Mouse (Mus musculus) stomach, embryonic 15.5 days (tissue): Measurements from ENCODE around the gene Spata5. TPM values are rescaled to one million over a fixed set of nuclear protein-coding genes. Genes with fewer than 3 reads are reported as not detected.

Experiments used
- ATAC-seq: fragments of 200-750 bp; cut with Nextera tagmentation; 2 replicates; pipeline ENCODE4 v1.8.0; 2017; ENCODE audit warnings: low read depth, moderate number of reproducible peaks, moderate TSS enrichment; ENCODE audit not compliant: insufficient read depth, low FRiP score
- H3K27ac ChIP-seq: fragments of 300-500 bp; sonication (generic); 2 replicates; pipeline ENCODE4 v1.5.1; 2015; ENCODE audit warnings: mild to moderate bottlenecking, inconsistent platforms
- H3K27me3 ChIP-seq: fragments of 300-500 bp; sonication (generic); replicated peaks from 2 replicates; pipeline ENCODE4 v1.6.1; 2015; ENCODE audit warnings: inconsistent platforms
- H3K36me3 ChIP-seq: fragments of 300-500 bp; sonication (generic); 2 replicates; pipeline ENCODE4 v1.6.1; 2015; ENCODE audit warnings: inconsistent platforms
- H3K4me1 ChIP-seq: fragments of 300-500 bp; sonication (generic); 2 replicates; pipeline ENCODE4 v1.6.1; 2015; ENCODE audit warnings: inconsistent platforms
- H3K4me2 ChIP-seq: fragments of 300-500 bp; sonication (generic); 2 replicates; pipeline ENCODE4 v1.6.1; 2015; ENCODE audit warnings: mild to moderate bottlenecking, inconsistent platforms
- H3K4me3 ChIP-seq: fragments of 300-500 bp; sonication (generic); replicated peaks from 2 replicates; pipeline ENCODE4 v1.5.1; 2015; ENCODE audit warnings: inconsistent platforms
- H3K9ac ChIP-seq: fragments of 300-500 bp; sonication (generic); 2 replicates; pipeline ENCODE4 v1.6.1; 2015; ENCODE audit warnings: inconsistent platforms
- H3K9me3 ChIP-seq: fragments of 300-500 bp; sonication (generic); 2 replicates; pipeline ENCODE4 v1.6.1; 2016; ENCODE audit warnings: inconsistent platforms
- WGBS: fragments of 180-500 bp; shearing (Covaris S2); methylation state at CpG from one replicate; pipeline ENCODE4 v1.1.7; 2015; 5-methylcytosine and 5-hydroxymethylcytosine counted together
- polyA plus RNA-seq: library from polyadenylated mRNA; unstranded; fragments of >200 nt; fragmentation: Nextera tagmentation; extraction: Ambion mirVana; gene quantifications from 2 replicates; pipeline ENCODE4 v1.2.1, GENCODE M21; 2015

Gene Spata5
- polyA plus RNA-seq, 1 experiment from 2014 or later = 28.7 TPM

GRCm38 (mm10) chr3:37613722-37614121 is 194.0 kb downstream of the Spata5 start:
- 55% methylated on average over 10 of the region's 10 CpGs for WGBS
- Histone ChIP-seq H3K9ac (no peak overlapping the region), H3K4me1 (no peaks in the 10 kb centered on the region), H3K27ac (no peak overlapping the region), H3K4me3 (no peak overlapping the region), H3K9me3 (no peaks in the 10 kb centered on the region), H3K36me3 (no peaks in the 10 kb centered on the region), H3K4me2 (no peak overlapping the region), H3K27me3 (no peaks in the 10 kb centered on the region)
- no peak for ATAC-seq

GRCm38 (mm10) chr3:37614878-37615650 is 195.4 kb downstream of the Spata5 start:
- H3K4me1 ChIP-seq = no peaks in the 10 kb centered on the region
- no peak overlapping the region for H3K4me2 ChIP-seq
- no peak overlapping the region for H3K9ac ChIP-seq
- no peaks in the 10 kb centered on the region for H3K36me3 ChIP-seq
- H3K9me3 ChIP-seq = no peaks in the 10 kb centered on the region
- 81% methylated on average over 10 of the region's 10 CpGs for WGBS
- no peak overlapping the region for H3K27ac ChIP-seq
- H3K4me3 ChIP-seq = no peak overlapping the region
- no peaks in the 10 kb centered on the region for H3K27me3 ChIP-seq
- ATAC-seq = no peak

DNA sequence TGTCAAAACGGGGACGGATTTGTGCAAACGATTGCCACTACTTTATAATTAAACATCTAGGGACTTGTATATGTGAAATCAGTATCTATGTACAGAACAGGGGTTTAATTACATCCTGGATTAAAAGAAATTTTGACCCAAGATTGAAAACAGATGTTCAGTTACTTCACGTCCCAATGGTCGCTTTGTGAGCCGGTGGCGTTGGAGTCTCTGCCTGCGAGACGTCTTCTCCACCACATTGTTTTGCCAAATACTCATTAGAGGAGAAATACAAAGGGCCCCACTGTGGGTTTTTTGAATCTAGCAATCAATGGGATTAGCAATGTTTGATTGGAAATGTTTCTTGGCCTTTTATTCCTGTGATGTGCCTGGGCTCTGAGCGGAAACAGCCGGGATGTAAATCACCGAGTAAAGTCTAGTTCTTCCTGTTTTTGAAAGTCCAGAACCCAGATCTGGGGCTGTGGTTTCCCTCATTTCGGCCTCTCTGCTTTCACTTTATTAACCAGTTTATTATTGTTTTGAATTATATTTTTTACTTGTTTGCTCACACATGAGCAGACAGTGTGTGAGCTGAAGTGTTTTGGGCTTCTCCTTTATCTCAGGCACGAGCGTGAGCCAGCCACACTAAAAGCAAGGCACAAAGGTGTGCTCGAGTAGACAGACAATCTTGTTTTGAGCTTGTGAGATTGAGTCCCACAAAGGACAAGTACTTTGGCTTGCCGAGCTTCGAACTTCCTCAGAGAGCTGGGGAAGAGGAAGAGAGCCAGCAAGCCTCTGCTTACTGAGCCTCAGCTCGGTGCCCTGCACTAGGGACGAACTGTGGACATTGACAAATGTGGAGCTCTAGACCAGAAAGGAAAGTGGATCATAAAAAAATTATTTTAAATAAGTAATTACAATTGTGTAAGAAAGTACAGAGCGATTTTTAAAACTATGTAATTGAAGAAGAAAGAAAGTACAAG is 197.2 kb downstream of the Spata5 start:
- no peak overlapping the region for H3K9ac ChIP-seq
- 67% methylated on average over 21 of the region's 21 CpGs for WGBS
- no peak overlapping the region for H3K4me3 ChIP-seq
- no peaks in the 10 kb centered on the region for H3K9me3 ChIP-seq
- no peaks in the 10 kb centered on the region for H3K4me1 ChIP-seq
- H3K4me2 ChIP-seq = no peak overlapping the region
- no peak overlapping the region for H3K27ac ChIP-seq
- H3K27me3 ChIP-seq = no peaks in the 10 kb centered on the region
- ATAC-seq = no peak
- no peaks in the 10 kb centered on the region for H3K36me3 ChIP-seq

Other genes starting within 250 kb of the Spata5 start
- gene Il21, start 187.3 kb upstream of the Spata5 start, polyA plus RNA-seq = not detected in 2 replicates
- gene Bbs12, start 107.3 kb upstream of the Spata5 start, polyA plus RNA-seq = 6.3 and 6.6 TPM in 2 replicates
- gene Cetn4, start 107.2 kb upstream of the Spata5 start, polyA plus RNA-seq = 2.0 and 3.5 TPM in 2 replicates
- 2.0 and 2.1 TPM in 2 replicates for gene Fgf2, start 71.5 kb upstream of the Spata5 start, polyA plus RNA-seq
- 8.3 and 8.6 TPM in 2 replicates for gene Nudt6, start 315 bp downstream of the Spata5 start, polyA plus RNA-seq
- gene Spry1, start 220.1 kb downstream of the Spata5 start, polyA plus RNA-seq = 13.6 and 15.2 TPM in 2 replicates